In the genomic region with DNA sequence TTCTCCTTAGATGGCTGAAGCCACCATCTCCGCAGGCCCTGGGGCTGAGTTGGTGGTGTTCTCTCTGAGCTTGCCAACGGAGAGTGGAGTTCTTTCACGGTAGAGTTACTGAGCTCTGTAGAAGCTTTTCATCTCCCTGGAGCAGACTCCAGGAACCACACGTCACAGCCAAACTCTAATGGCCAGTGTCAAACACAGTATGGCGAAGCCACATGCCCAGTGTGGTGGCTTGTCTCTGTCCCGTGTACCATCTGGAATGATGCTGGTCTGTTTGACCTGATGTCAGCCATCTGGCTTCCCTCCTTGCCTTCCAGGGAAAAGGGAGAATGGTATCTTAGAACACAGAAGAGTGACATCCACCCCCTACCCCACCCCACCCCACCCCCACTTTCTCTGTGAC, we compare ENCODE assay signal across 23 mouse cellular contexts. TPM values are rescaled to one million over a fixed set of nuclear protein-coding genes. Genes with fewer than 3 reads are reported as not detected.
A peak's percentile ranks its signal among the peaks of the same experiment; 100 is the strongest.
DNase-seq lines count a peak whose midpoint lies in the region; ATAC-seq and TF ChIP-seq lines count a peak whose summit lies in the region.
"Had no signal": no experiment of that assay in that cellular context is flagged by ENCODE, and none has a peak within 500 bp of the region (broad histone marks: within the 10 kb centered on the region; RNA-seq: fewer than 3 reads in every experiment).

No protein-coding gene starts in this region.

- H3K4me3 ChIP-seq in hindbrain, embryonic 12.5 days, result no peak overlapping the region
- H3K4me3 ChIP-seq in hindbrain, postnatal 0 days (ENCODE audit: low read length), result no peak overlapping the region
- H3K4me3 ChIP-seq: embryonic facial prominence, embryonic 12.5 days; forebrain, embryonic 15.5 days; heart, embryonic 10.5 days had no signal

- no peaks in the 10 kb centered on the region for H3K27me3 ChIP-seq in hindbrain, embryonic 12.5 days
- no peaks in the 10 kb centered on the region for H3K27me3 ChIP-seq in hindbrain, postnatal 0 days (ENCODE audit: insufficient read depth, low read length)
- H3K27me3 ChIP-seq: embryonic facial prominence, embryonic 12.5 days; forebrain, embryonic 15.5 days had no signal

- DNase-seq in cerebellum, adult 9-11 months, result peak; percentile 34
- peak; percentile 63 for DNase-seq in left cerebral cortex, postnatal 4 days
- no peak for DNase-seq in left cerebral cortex, postnatal 36 days (ENCODE audit: low spot score in 2 of 2)
- peak; percentile 66 for DNase-seq in hindbrain, postnatal 0 days (ENCODE audit: low spot score)
- DNase-seq in testis, postnatal 10 days (ENCODE audit: low spot score), result no peak
- DNase-seq in kidney, postnatal 10 days, result no peak
- DNase-seq: adrenal gland, postnatal 25 days; embryo, embryonic 11 days; heart, adult 18-20 months; heart, postnatal 10 days; heart, postnatal 4 days; kidney, adult 8-10 months had no signal

- H3K9me3 ChIP-seq in hindbrain, embryonic 12.5 days (replicated peaks), result no peaks in the 10 kb centered on the region
- no peaks in the 10 kb centered on the region for H3K9me3 ChIP-seq in hindbrain, postnatal 0 days (ENCODE audit: low read length)
- H3K9me3 ChIP-seq: embryonic facial prominence, embryonic 12.5 days; forebrain, embryonic 15.5 days; heart, embryonic 10.5 days had no signal

- peaks cover 35% of the 10 kb centered on the region for H3K36me3 ChIP-seq in hindbrain, embryonic 12.5 days
- peaks cover 37% of the 10 kb centered on the region for H3K36me3 ChIP-seq in hindbrain, postnatal 0 days (ENCODE audit: insufficient read depth, low read length)

- no peak for ATAC-seq in cerebellum, adult (ENCODE audit: insufficient number of reproducible peaks, low FRiP score, low TSS enrichment)
- ATAC-seq in hindbrain, embryonic 12.5 days (ENCODE audit: low FRiP score), result peak; percentile 35; the same call in 1 of the 2 replicates
- ATAC-seq in hindbrain, postnatal 0 days, result peak; percentile 60
- ATAC-seq: activated CD4-positive, CD25-positive, alpha-beta regulatory T cell, adult 4 months; forebrain, embryonic 15.5 days; inflammation-experienced regulatory T-cells, adult 6 months; intestine, postnatal 0 days had no signal

- no peak for TF ChIP-seq CTCF in hindbrain, postnatal 0 days (IDR thresholded peaks at IDR 0.05; ENCODE audit: low read depth)

- no peak overlapping the region for H3K27ac ChIP-seq in hindbrain, embryonic 12.5 days
- H3K27ac ChIP-seq in hindbrain, postnatal 0 days, result no peak overlapping the region
- H3K27ac ChIP-seq: embryonic facial prominence, embryonic 12.5 days; forebrain, embryonic 15.5 days; heart, embryonic 10.5 days had no signal

- 72% methylated on average over 6 of the region's 6 CpGs for WGBS in hindbrain, embryonic 12.5 days
- 28% methylated on average over 6 of the region's 6 CpGs for WGBS in hindbrain, postnatal 0 days

- peaks cover 11% of the 10 kb centered on the region; the same call in 1 of the 2 replicates for H3K4me1 ChIP-seq in hindbrain, embryonic 12.5 days
- H3K4me1 ChIP-seq in hindbrain, postnatal 0 days (ENCODE audit: insufficient read depth, low read length), result no peaks in the 10 kb centered on the region
- H3K4me1 ChIP-seq: embryonic facial prominence, embryonic 12.5 days had no signal

- no peak overlapping the region for H3K9ac ChIP-seq in hindbrain, embryonic 12.5 days
- H3K9ac ChIP-seq in hindbrain, postnatal 0 days (replicated peaks; ENCODE audit: low read length), result no peak overlapping the region
- H3K9ac ChIP-seq: embryonic facial prominence, embryonic 12.5 days; forebrain, embryonic 15.5 days had no signal

- intact Hi-C loops in left cerebral cortex, postnatal 4 days (cut with DNase I), result loop anchor here (10.0 kb wide), 1 partner anchor 285 kb away; a partner anchor contains a TSS
- intact Hi-C loops in left cerebral cortex, postnatal 36 days (cut with DNase I), result no loop called here

- H3K4me2 ChIP-seq in hindbrain, embryonic 12.5 days (replicated peaks), result no peak overlapping the region
- H3K4me2 ChIP-seq in hindbrain, postnatal 0 days (ENCODE audit: low read depth, low read length), result no peak overlapping the region
- H3K4me2 ChIP-seq: embryonic facial prominence, embryonic 12.5 days; forebrain, embryonic 15.5 days had no signal

RNA-seq across cellular contexts. Expression of a gene that starts 25.8 kb away (rescaled TPM):
- total RNA-seq in left cerebral cortex, postnatal 4 days (2021), result 100 to 1,000 TPM; 175 to 187 TPM
- 100 to 1,000 TPM; 676 to 879 TPM for total RNA-seq in left cerebral cortex, postnatal 36 days (2021)
- polyA plus RNA-seq in hindbrain, embryonic 12.5 days (2016; fragmentation: Nextera tagmentation; extraction: Ambion mirVana), result 0.88 and 1.2 TPM in 2 replicates
- 121 and 143 TPM in 2 replicates for total RNA-seq in hindbrain, postnatal 0 days (2014; rRNA removed)
- 77.3 and 84.8 TPM in 2 replicates for polyA plus RNA-seq in hindbrain, postnatal 0 days (2015; fragmentation: Nextera tagmentation; extraction: Ambion mirVana)
- total RNA-seq: adrenal gland, postnatal 25 days; common myeloid progenitor, adult 5-6 weeks; gastrocnemius, adult 8-10 months; heart, adult 18-20 months; MEL had no signal
- polyA plus RNA-seq: activated CD4-positive, CD25-positive, alpha-beta regulatory T cell, adult 4 months; inflammation-experienced regulatory T-cells, adult 6 months had no signal

Comparison
In these comparisons a context has a peak if more than half of its experiments do, and no peak if none do; other contexts are left out.
1. DNase-seq: peak in cerebellum, adult 9-11 months (single experiment), left cerebral cortex, postnatal 4 days (single experiment) and hindbrain, postnatal 0 days (single experiment); none in left cerebral cortex, postnatal 36 days (0 of 2), testis, postnatal 10 days (single experiment) and kidney, postnatal 10 days (single experiment).